Mouse (Mus musculus) thymus, adult 2 months (tissue): Measurements from ENCODE around the gene Rims3.

Experiments used
- CTCF ChIP-seq: fragments of 200-500 bp; IDR thresholded peaks from 2 replicates; pipeline ENCODE4 v1.5.1; 2012; ENCODE audit warnings: mild to moderate bottlenecking, control low read depth, low read length, moderate library complexity, borderline replicate concordance; ENCODE audit not compliant: control insufficient read depth, poor library complexity, insufficient read depth; ENCODE audit errors: extremely low read depth
- POLR2A ChIP-seq: fragments of 200-500 bp; IDR thresholded peaks from 2 replicates; pipeline ENCODE4 v1.6.1; 2012; ENCODE audit warnings: mild to moderate bottlenecking, low read length, control low read depth, moderate library complexity; ENCODE audit not compliant: control insufficient read depth, poor library complexity, insufficient read depth; ENCODE audit errors: extremely low read depth

- TF ChIP-seq POLR2A (no peak), CTCF (no peak)
These were observed 10.1 kb upstream of the Rims3 start for GRCm38 (mm10) chr4:120844423-120845082.
